Mouse (Mus musculus) midbrain, embryonic 11.5 days (tissue): ENCODE measurements at regions not wholly inside any gene's neighbourhood (a gene's known extent, or its start where the extent isn't known, plus 50 kb on each side); places are given as distances from the start of the nearest gene placed in this dataset.
A peak's percentile ranks its signal among the peaks of the same experiment; 100 is the strongest.

Experiments
- ATAC-seq: fragments of 200-750 bp; cut with Nextera tagmentation; 2 replicates; pipeline ENCODE4 v1.8.0; 2017; ENCODE audit warnings: moderate TSS enrichment, moderate library complexity; ENCODE audit not compliant: low FRiP score
- DNase-seq: peaks from one replicate; pipeline ENCODE4 v3.0.0; 2015; ENCODE audit warnings: low spot score; ENCODE audit errors: missing footprints
- H3K27ac ChIP-seq: fragments of 300-500 bp; sonication (generic); 2 replicates; pipeline ENCODE4 v1.5.1; 2014; ENCODE audit warnings: low read depth, low read length
- H3K27me3 ChIP-seq: fragments of 300-500 bp; sonication (generic); 2 replicates; pipeline ENCODE4 v1.6.1; 2014; ENCODE audit warnings: mild to moderate bottlenecking, low read length, moderate library complexity, mixed read lengths; ENCODE audit not compliant: control insufficient read depth, insufficient read depth
- H3K36me3 ChIP-seq: fragments of 300-500 bp; sonication (generic); 2 replicates; pipeline ENCODE4 v1.6.1; 2014; ENCODE audit warnings: mild to moderate bottlenecking, low read length, moderate library complexity, mixed read lengths; ENCODE audit not compliant: control insufficient read depth, insufficient read depth
- H3K4me1 ChIP-seq: fragments of 300-500 bp; sonication (generic); 2 replicates; pipeline ENCODE4 v1.6.1; 2014; ENCODE audit warnings: low read length; ENCODE audit not compliant: control insufficient read depth, insufficient read depth
- H3K4me2 ChIP-seq: fragments of 300-500 bp; sonication (generic); 2 replicates; pipeline ENCODE4 v1.6.1; 2014; ENCODE audit warnings: mild to moderate bottlenecking, moderate library complexity
- H3K4me3 ChIP-seq: fragments of 300-500 bp; sonication (generic); 2 replicates; pipeline ENCODE4 v1.5.1; 2014; ENCODE audit warnings: low read depth, low read length
- H3K9ac ChIP-seq: fragments of 300-500 bp; sonication (generic); 2 replicates; pipeline ENCODE4 v1.6.1; 2014; ENCODE audit warnings: low read length
- H3K9me3 ChIP-seq: fragments of 300-500 bp; sonication (generic); 2 replicates; pipeline ENCODE4 v1.6.1; 2016; ENCODE audit warnings: low read length; ENCODE audit not compliant: control insufficient read depth
- WGBS: fragments of 180-500 bp; shearing (Covaris S2); extraction: QIAGEN DNeasy Blood & Tissue Kit; methylation state at CpG from one replicate; pipeline ENCODE4 v1.1.7; 2014; 5-methylcytosine and 5-hydroxymethylcytosine counted together

DNA sequence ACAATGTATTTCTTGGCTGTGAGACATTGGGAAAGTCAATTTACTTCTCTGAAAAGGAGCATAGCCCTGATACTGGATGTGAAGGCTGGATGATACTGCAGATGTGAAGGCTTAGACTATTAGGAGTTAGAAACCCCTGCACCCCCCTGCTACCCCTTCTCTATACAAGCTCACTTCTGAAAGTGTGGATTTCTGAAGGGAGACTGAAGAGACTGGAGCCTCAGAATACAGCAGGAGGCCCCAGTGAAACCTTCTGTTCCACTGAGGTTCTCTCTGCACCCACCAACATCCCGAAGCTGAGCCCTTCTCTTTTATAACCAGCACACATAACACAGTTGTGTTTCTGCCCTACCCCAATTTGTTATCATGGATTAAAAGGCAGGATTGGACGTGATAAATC lies 131.7 kb upstream of the Vangl1 start:
- H3K4me3 ChIP-seq, result no peak overlapping the region
- WGBS, result 70% methylated on average over 2 of the region's 2 CpGs
- no peak overlapping the region for H3K9ac ChIP-seq
- no peak for ATAC-seq
- H3K27ac ChIP-seq, result no peak overlapping the region
- no peak overlapping the region for H3K4me2 ChIP-seq
- no peaks in the 10 kb centered on the region for H3K4me1 ChIP-seq
- H3K9me3 ChIP-seq, result no peaks in the 10 kb centered on the region
- H3K36me3 ChIP-seq, result no peaks in the 10 kb centered on the region
- H3K27me3 ChIP-seq, result peaks cover 19% of the 10 kb centered on the region
- DNase-seq, result peak; percentile 53

- Histone ChIP-seq H3K9me3 (no peaks in the 10 kb centered on the region), H3K27me3 (peaks cover 12% of the 10 kb centered on the region), H3K36me3 (no peaks in the 10 kb centered on the region), H3K27ac (no peak overlapping the region), H3K4me1 (no peaks in the 10 kb centered on the region), H3K4me3 (no peak overlapping the region), H3K4me2 (no peak overlapping the region), H3K9ac (no peak overlapping the region)
- peak; percentile 89 for DNase-seq
- ATAC-seq, result no peak
- WGBS, result 84% methylated on average over 3 of the region's 3 CpGs
These were observed 130.7 kb upstream of the Vangl1 start for GRCm38 (mm10) chr3:102335146-102335545.

- Histone ChIP-seq H3K27ac (no peak overlapping the region), H3K27me3 (no peaks in the 10 kb centered on the region; the same call in none of the 2 replicates), H3K4me3 (no peak overlapping the region), H3K9ac (no peak overlapping the region), H3K4me1 (no peaks in the 10 kb centered on the region), H3K36me3 (no peaks in the 10 kb centered on the region), H3K9me3 (no peaks in the 10 kb centered on the region), H3K4me2 (no peak overlapping the region)
- ATAC-seq, result no peak
- peak; percentile 26 for DNase-seq
- WGBS, result 74% methylated on average over 3 of the region's 3 CpGs
These were observed 127.7 kb upstream of the Vangl1 start for GRCm38 (mm10) chr3:102332221-102332620.

DNA sequence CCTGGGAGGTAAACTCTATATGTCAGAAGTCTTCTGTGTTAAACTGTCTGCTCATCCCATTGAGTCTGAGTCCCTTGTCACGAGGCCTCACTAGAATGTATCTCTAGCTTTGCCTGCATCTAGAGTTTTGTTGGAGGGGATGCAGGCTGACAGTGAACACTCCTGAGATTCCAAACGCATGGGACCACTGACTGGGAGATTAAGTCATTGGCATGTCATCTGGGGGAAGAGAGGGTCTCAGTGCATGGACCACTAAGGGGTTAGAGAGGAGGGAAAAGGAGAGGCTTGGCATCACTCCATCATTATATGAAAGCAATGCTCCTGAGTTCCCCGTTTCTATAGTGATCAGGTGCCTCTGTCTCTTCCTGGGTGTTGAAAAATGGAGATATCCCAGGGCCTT lies 114.8 kb upstream of the Vangl1 start:
- Histone ChIP-seq H3K4me3 (no peak overlapping the region), H3K9ac (no peak overlapping the region), H3K27ac (no peak overlapping the region), H3K9me3 (no peaks in the 10 kb centered on the region), H3K27me3 (no peaks in the 10 kb centered on the region; the same call in 1 of the 2 replicates), H3K4me1 (no peaks in the 10 kb centered on the region), H3K36me3 (no peaks in the 10 kb centered on the region), H3K4me2 (no peak overlapping the region)
- ATAC-seq, result no peak
- DNase-seq, result no peak
- 79% methylated on average over 3 of the region's 3 CpGs for WGBS

- Histone ChIP-seq H3K4me3 (no peak overlapping the region), H3K9ac (no peak overlapping the region), H3K4me2 (no peak overlapping the region), H3K27ac (no peak overlapping the region), H3K4me1 (no peaks in the 10 kb centered on the region), H3K27me3 (no peaks in the 10 kb centered on the region), H3K36me3 (no peaks in the 10 kb centered on the region), H3K9me3 (no peaks in the 10 kb centered on the region)
- DNase-seq (no peak), ATAC-seq (no peak)
- WGBS, result 78% methylated on average over 3 of the region's 3 CpGs
These were observed 111.7 kb upstream of the Vangl1 start for GRCm38 (mm10) chr3:102316151-102316550.

DNA sequence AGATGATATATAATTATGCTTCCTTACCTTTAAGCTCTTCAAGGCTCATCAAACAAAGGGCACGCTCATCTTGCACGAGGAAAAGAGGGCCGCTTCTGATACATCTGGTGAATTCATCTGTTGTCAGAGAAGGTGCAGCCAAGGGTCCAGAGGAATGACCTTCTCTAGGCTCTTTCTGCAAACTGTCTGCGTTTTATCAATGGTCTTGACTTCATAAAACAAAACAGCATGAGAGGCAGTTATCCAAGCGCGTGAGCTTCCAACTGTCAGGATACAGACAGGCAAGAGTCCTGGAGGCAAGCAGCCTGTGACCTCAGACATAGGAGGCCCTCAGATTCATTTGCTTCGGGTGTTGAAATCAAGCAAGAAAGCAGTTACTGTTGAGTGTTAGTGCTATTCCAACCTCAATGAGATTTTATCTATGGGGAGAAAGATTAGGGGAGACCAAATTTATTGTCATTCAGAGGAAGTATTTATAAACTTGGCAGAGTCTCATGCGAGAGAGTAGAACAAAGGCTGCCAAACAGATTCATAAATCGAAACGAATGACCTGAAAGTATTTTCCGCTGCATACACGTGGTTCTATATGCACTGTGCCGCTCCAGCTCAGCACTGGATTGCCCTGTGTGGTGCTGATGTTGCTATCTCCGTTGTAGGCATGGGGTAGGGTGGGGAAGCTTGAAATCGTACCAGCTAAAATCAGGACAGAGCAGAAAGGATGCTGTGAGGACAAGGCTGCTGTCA lies 107.2 kb upstream of the Vangl1 start:
- DNase-seq, result no peak
- WGBS, result 86% methylated on average over 15 of the region's 15 CpGs
- no peaks in the 10 kb centered on the region for H3K27me3 ChIP-seq
- H3K4me1 ChIP-seq, result no peaks in the 10 kb centered on the region
- no peaks in the 10 kb centered on the region for H3K9me3 ChIP-seq
- no peak overlapping the region for H3K27ac ChIP-seq
- no peak overlapping the region for H3K9ac ChIP-seq
- H3K36me3 ChIP-seq, result no peaks in the 10 kb centered on the region
- no peak overlapping the region for H3K4me2 ChIP-seq
- ATAC-seq, result no peak
- no peak overlapping the region for H3K4me3 ChIP-seq

DNA sequence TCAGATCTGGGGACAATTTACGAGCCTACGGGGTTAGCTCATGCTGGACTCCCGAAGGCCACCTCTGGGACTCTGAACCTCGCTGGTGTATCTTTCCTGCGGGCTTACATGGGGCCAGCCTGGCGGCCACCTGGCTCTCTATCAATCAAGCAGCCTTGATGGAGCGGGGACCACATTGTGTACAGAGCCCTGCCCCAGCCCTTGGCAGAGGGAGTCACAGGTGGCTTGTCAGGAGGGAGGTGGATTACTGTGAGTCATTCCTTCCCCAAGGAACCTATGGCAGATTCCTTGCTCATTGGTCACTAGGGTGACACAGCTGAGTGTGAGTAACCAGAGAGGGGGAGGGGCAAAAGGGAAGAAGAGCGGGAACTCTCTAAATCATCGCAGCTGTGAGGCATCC lies 105.8 kb upstream of the Vangl1 start:
- H3K4me1 ChIP-seq, result no peaks in the 10 kb centered on the region
- WGBS, result 88% methylated on average over 9 of the region's 9 CpGs
- H3K27ac ChIP-seq, result no peak overlapping the region
- ATAC-seq (0 out of 2 replicates have a peak, but pooled peaks have one; percentile 24), DNase-seq (no peak)
- H3K9ac ChIP-seq, result no peak overlapping the region
- H3K27me3 ChIP-seq, result no peaks in the 10 kb centered on the region
- no peaks in the 10 kb centered on the region for H3K9me3 ChIP-seq
- H3K4me3 ChIP-seq, result no peak overlapping the region
- H3K36me3 ChIP-seq, result no peaks in the 10 kb centered on the region
- no peak overlapping the region for H3K4me2 ChIP-seq

- Histone ChIP-seq H3K27ac (no peak overlapping the region), H3K4me1 (no peaks in the 10 kb centered on the region), H3K36me3 (no peaks in the 10 kb centered on the region), H3K27me3 (no peaks in the 10 kb centered on the region), H3K9me3 (no peaks in the 10 kb centered on the region), H3K4me2 (no peak overlapping the region), H3K4me3 (no peak overlapping the region), H3K9ac (no peak overlapping the region)
- ATAC-seq (no peak), DNase-seq (peak; percentile 88)
- WGBS, result 24% methylated on average over 9 of the region's 9 CpGs
These were observed 105.3 kb upstream of the Vangl1 start for GRCm38 (mm10) chr3:102309756-102310155.

DNA sequence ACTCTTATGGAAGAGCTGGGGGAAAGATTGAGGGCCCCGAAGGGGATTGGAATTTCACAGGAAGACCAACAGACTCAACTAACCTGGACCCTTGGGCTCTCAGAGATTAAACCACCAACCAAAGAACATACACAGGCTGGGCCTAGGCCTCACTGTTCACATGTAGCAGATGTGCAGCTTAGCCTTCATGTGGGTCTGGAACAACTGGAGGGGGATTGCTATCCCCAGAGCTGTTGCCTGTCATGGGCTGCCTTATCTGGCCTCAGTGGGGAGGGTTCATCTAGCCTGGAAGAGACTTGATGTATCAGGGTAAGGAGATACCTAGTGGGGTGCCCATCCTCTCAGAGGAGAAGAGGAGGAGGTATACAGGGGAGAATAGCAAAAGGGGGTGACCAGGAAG lies 103.2 kb upstream of the Vangl1 start:
- no peak overlapping the region for H3K4me3 ChIP-seq
- H3K27ac ChIP-seq, result no peak overlapping the region
- no peak overlapping the region for H3K4me2 ChIP-seq
- H3K9ac ChIP-seq, result no peak overlapping the region
- WGBS, result 63% methylated on average over 1 of the region's 1 CpGs
- H3K9me3 ChIP-seq, result no peaks in the 10 kb centered on the region
- DNase-seq (no peak), ATAC-seq (no peak)
- no peaks in the 10 kb centered on the region for H3K27me3 ChIP-seq
- no peaks in the 10 kb centered on the region for H3K36me3 ChIP-seq
- no peaks in the 10 kb centered on the region for H3K4me1 ChIP-seq
